8 mouse cellular contexts compared by ENCODE assay signal in the genomic region with DNA sequence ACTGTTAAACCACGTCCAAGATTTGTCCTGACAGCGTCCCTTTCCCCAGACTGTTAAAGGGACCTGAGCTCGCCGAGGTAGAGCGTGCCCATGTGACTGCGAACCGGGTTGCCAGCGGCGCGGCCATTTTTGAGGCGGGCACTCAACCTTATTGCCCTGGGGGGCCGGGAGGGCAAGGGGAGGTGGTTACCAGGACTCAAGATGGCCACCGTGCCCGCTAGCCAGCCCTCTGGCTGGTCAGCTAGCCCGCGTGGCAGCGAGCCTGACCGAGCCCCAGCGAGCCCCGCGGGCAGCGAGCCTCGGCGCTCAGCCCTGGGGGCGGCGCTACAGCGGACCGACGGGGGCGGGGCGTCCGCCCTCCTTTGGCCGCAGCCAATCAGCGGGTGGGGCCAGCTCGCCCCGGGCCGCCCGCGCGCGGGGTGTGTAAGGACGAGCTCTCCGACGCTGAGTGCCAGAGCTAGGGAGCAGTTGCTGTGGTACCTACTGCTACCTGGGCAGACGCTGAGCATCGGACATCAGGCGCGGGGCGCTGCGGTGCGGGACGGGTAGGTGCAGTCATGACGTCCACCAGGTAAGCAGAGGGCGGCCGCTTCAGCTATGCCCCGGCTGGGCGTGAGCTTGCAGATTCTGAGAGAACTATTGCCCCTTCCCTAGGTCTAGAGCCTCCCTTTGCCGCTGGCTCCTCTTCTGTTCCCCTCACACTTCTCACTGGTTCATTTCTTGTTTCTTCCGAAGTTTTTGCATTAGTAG. TPM values are rescaled to one million over a fixed set of nuclear protein-coding genes. Genes with fewer than 3 reads are reported as not detected.
DNase-seq lines count a peak whose midpoint lies in the region; ATAC-seq lines count a peak whose summit lies in the region.

No protein-coding gene starts in this region.

- no peaks in the 10 kb centered on the region for H3K9me3 ChIP-seq in hindbrain, embryonic 13.5 days

- H3K4me2 ChIP-seq in hindbrain, embryonic 13.5 days, result peak overlapping the region; percentile 67

- H3K9ac ChIP-seq in hindbrain, embryonic 13.5 days, result peak overlapping the region; percentile 75

- DNase-seq in R1 (ENCODE audit: low read depth, low spot score), result peak; percentile 87
- peak; percentile 97 for DNase-seq in cerebellum, postnatal 14 days
- DNase-seq in frontal cortex, postnatal 14 days (ENCODE audit: low spot score in 2 of 2), result peak; percentile 80 to 82
- DNase-seq in layer of hippocampus, postnatal 36 days, result peak; percentile 86 to 90
- peak; percentile 89 for DNase-seq in lung, postnatal 25 days (ENCODE audit: low spot score)
- DNase-seq in retina, adult 2 months (ENCODE audit: low read depth, low spot score), result peak; percentile 85
- peak; percentile 90 for DNase-seq in thymus, postnatal 25 days

- ATAC-seq in hindbrain, embryonic 13.5 days (ENCODE audit: low FRiP score), result peak; percentile 97

- H3K36me3 ChIP-seq in hindbrain, embryonic 13.5 days, result no peaks in the 10 kb centered on the region

- peak overlapping the region; percentile 80 for H3K27ac ChIP-seq in hindbrain, embryonic 13.5 days

- peaks cover 6% of the 10 kb centered on the region for H3K4me1 ChIP-seq in hindbrain, embryonic 13.5 days (replicated peaks)

- H3K27me3 ChIP-seq in hindbrain, embryonic 13.5 days, result no peaks in the 10 kb centered on the region

- WGBS in hindbrain, embryonic 13.5 days, result under 1% methylated on average over 58 of the region's 59 CpGs

- peak overlapping the region; percentile 57 for H3K4me3 ChIP-seq in hindbrain, embryonic 13.5 days

RNA-seq across cellular contexts. Expression of a gene that starts 23.6 kb away (rescaled TPM):
- 42.2 and 42.3 TPM in 2 replicates for polyA plus RNA-seq in hindbrain, embryonic 13.5 days (2015; fragmentation: Nextera tagmentation; extraction: Ambion mirVana)
- total RNA-seq in layer of hippocampus, postnatal 36 days (2021), result 10 to 100 TPM; 62.6 to 77.3 TPM

RNA-seq across cellular contexts. Expression of a gene that starts 23.6 kb away (rescaled TPM):
- 92.4 and 94.5 TPM in 2 replicates for polyA plus RNA-seq in hindbrain, embryonic 13.5 days (2015; fragmentation: Nextera tagmentation; extraction: Ambion mirVana)
- 10 to 100 TPM; 76.3 to 78.0 TPM for total RNA-seq in layer of hippocampus, postnatal 36 days (2021)

Comparison
In these comparisons a context has a peak if more than half of its experiments do, and no peak if none do; other contexts are left out.
1. Peak in every context shown above with its lines: DNase-seq, ATAC-seq, H3K4me3 ChIP-seq and H3K27ac ChIP-seq.